Mouse (Mus musculus): ENCODE measurements at regions not wholly inside any gene's neighbourhood (a gene's known extent, or its start where the extent isn't known, plus 50 kb on each side); places are given as distances from the start of the nearest gene placed in this dataset.

DNA sequence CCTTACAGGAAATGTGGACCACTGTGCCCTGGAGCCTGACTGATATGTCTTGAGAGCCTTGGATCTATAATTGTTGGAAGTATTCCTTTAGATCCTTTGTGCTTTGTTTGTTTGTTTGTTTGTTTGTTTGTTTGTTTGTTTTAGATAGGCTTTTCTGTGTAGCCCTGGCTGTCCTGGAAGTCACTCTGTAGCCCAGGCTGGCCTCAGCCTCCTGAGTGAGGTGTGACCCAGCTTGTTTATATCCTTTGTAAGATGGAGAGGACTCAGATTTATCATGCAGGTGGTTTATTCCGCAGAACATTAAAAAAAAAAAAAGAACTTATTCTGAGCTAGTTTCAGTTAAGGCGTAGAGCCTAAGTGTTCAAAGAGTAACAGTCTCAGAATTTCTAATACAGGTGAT is 104.1 kb upstream of the Zfp648 start:
- H3K4me1 ChIP-seq (replicated peaks) = no peaks in the 10 kb centered on the region
- no peak overlapping the region for H3K27ac ChIP-seq
- no peaks in the 10 kb centered on the region for H3K36me3 ChIP-seq
- DNase-seq (ENCODE audit: low spot score) = no peak
- no peaks in the 10 kb centered on the region for H3K27me3 ChIP-seq (ENCODE audit: insufficient read depth, poor library complexity, severe bottlenecking)
- WGBS = 95% methylated on average over 2 of the region's 2 CpGs
- no peaks in the 10 kb centered on the region for H3K9me3 ChIP-seq
- H3K4me3 ChIP-seq = no peak overlapping the region

DNA sequence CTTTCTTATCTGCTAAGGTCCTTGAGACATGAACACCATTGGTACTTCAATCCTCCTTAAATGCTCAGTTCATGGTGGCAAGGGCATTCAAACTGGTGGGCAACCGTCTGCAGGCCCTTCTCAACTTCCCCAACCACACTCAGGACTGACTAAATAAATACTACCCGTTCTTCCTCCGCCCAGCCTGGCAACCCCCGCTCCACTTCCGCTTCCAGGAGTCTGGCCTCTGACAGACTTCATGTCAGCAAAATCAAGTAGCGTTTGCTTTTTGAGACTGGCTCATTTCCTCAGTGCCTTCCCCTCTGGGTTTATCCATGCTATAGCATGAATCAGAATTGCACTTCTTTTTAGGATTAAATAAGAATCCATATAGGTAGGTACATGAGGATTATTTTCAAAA is 103.3 kb upstream of the Zfp648 start:
- 66% methylated on average over 6 of the region's 6 CpGs for WGBS
- DNase-seq (ENCODE audit: low spot score) = no peak
- H3K27ac ChIP-seq = no peak overlapping the region

DNA sequence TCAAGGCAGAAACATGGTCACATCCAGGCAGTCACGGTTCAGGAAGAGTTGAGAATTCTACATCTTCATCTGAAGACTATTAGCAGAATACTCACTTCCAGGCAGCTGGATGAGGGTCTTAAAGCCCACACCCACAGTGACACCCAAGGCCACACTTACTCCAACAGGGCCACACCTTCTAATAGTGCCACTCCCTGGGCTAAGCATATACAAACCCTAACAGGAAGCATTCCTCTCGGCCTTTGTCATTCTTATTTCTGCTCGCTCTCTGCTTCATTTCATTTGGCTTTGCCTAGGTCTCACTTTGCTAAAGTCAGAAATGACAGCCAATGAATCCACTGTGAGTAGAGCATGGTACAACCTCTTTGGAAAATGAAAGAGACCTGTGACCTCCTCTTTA is 100.4 kb upstream of the Zfp648 start:
- no peak for DNase-seq (ENCODE audit: low spot score)
- Histone ChIP-seq H3K9me3 (no peaks in the 10 kb centered on the region), H3K27me3 (ENCODE audit: insufficient read depth, poor library complexity, severe bottlenecking) (no peaks in the 10 kb centered on the region), H3K36me3 (no peaks in the 10 kb centered on the region), H3K27ac (no peak overlapping the region), H3K4me3 (no peak overlapping the region), H3K4me1 (replicated peaks) (peaks cover 17% of the 10 kb centered on the region)
- WGBS = 85% methylated on average over 3 of the region's 3 CpGs

More for the DNA sequence above, 103.3 kb upstream of the Zfp648 start:
- Histone ChIP-seq H3K27me3 (ENCODE audit: insufficient read depth, poor library complexity, severe bottlenecking) (no peaks in the 10 kb centered on the region), H3K4me3 (no peak overlapping the region), H3K9me3 (no peaks in the 10 kb centered on the region), H3K4me1 (replicated peaks) (peaks cover 2% of the 10 kb centered on the region), H3K36me3 (no peaks in the 10 kb centered on the region)

DNA sequence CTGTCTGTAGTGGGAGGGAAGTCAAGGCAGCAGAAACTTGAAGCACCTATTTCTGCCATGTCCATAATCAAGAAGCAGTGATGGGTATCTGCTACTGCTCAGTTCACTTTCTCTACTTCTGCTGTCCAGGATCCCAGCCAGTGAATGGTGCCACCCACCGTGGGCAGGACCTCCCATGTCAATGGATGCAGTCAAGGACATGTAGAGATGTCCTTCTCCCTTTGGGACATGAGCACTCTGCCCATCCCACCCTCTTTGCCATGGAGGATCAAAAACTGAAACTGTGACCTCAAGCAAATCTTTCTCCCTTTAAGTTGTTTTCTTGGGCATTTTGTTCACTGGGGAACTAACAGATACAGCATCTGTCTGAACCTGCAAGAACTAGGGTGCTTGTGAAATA is 99.6 kb upstream of the Zfp648 start:
- WGBS = 93% methylated on average over 1 of the region's 1 CpGs
- Histone ChIP-seq H3K27ac (no peak overlapping the region), H3K9me3 (no peaks in the 10 kb centered on the region), H3K4me1 (replicated peaks) (peaks cover 17% of the 10 kb centered on the region), H3K36me3 (no peaks in the 10 kb centered on the region), H3K27me3 (ENCODE audit: insufficient read depth, poor library complexity, severe bottlenecking) (no peaks in the 10 kb centered on the region), H3K4me3 (no peak overlapping the region)
- DNase-seq (ENCODE audit: low spot score) = no peak

DNA sequence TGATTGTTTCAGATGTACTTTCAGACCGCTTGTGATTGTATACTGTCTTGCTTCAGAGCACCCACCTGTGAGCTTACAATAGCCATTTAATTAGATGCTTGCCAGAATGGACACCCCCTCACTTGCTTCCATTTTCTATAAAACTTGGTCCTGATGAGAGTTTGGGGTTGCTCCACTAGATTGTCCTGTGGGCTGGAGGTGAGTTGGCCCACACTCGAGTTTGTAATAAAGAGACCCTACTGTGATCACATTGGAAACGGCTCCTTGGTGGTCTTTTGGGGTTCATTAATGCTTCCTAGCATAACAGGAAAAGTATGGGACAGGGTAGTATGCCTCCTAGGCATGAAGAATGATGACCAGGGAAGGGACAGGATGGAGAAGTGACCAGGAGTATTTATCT is 98.8 kb upstream of the Zfp648 start:
- no peaks in the 10 kb centered on the region for H3K27me3 ChIP-seq (ENCODE audit: insufficient read depth, poor library complexity, severe bottlenecking)
- DNase-seq (ENCODE audit: low spot score) = no peak
- 77% methylated on average over 3 of the region's 3 CpGs for WGBS
- H3K4me3 ChIP-seq = no peak overlapping the region
- H3K4me1 ChIP-seq (replicated peaks) = peaks cover 17% of the 10 kb centered on the region
- no peaks in the 10 kb centered on the region for H3K36me3 ChIP-seq
- no peak overlapping the region for H3K27ac ChIP-seq
- no peaks in the 10 kb centered on the region for H3K9me3 ChIP-seq

DNA sequence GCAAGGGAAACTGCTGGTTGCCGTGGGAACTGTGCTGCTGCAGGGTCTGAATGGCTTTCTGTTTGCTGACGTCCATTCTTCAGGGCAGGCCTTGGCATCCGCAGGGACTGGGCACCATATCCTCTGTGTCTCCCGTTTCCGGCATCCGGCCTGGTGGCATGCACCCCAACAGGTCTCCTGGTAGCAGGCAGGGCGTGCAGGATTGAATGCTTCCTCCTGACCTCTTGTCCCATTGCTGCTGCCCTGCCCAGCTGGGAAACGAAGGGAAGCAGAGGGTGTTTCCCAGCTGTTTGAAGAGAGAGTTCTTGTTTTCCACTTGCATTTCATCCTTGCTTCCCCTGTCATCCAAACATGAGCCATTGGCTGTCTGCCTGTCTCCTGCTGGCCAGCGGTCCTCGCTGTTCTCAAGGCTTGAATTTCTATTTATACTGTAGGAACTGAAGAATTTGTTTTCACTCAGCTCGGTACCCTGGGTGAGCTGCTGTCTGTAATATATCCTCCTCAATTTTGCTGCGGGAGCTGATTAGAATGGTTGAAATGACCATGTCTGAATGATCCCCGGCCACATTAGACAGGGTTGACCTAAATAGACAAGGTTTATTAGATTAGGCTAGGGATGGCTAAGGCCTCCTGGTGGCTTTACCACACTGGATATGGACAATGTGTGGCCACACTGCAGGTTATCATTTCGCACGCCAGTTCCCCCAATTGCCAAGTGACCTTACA is 98.0 kb upstream of the Zfp648 start:
- Histone ChIP-seq H3K9me3 (no peaks in the 10 kb centered on the region), H3K27ac (peak overlapping the region; percentile 45; the same call in 1 of the 2 replicates), H3K36me3 (no peaks in the 10 kb centered on the region), H3K27me3 (ENCODE audit: insufficient read depth, poor library complexity, severe bottlenecking) (no peaks in the 10 kb centered on the region), H3K4me3 (no peak overlapping the region), H3K4me1 (replicated peaks) (peaks cover 17% of the 10 kb centered on the region)
- 31% methylated on average over 15 of the region's 15 CpGs for WGBS
- peak; percentile 29 for DNase-seq (ENCODE audit: low spot score)

DNA sequence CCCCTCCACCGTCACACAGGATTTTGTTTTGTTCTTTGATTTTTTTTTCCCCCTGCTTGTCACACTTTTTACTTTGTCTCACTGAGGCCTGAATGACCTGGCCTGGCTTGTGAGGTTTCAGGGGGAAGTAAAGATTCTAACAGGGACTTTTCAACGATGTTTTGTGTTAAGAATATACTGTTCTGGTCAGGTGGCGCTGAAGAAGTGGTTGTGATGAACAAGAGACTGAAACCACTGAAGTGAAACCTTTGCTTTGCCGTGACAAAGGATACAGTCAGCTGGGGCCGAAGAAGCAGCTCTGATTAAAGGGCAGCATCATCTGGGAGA is 97.4 kb upstream of the Zfp648 start:
- Histone ChIP-seq H3K4me1 (replicated peaks) (peaks cover 17% of the 10 kb centered on the region), H3K9me3 (no peaks in the 10 kb centered on the region), H3K36me3 (no peaks in the 10 kb centered on the region), H3K4me3 (no peak overlapping the region), H3K27me3 (ENCODE audit: insufficient read depth, poor library complexity, severe bottlenecking) (no peaks in the 10 kb centered on the region), H3K27ac (peak overlapping the region; percentile 45; the same call in 1 of the 2 replicates)
- WGBS = 39% methylated on average over 5 of the region's 5 CpGs
- DNase-seq (ENCODE audit: low spot score) = no peak

DNA sequence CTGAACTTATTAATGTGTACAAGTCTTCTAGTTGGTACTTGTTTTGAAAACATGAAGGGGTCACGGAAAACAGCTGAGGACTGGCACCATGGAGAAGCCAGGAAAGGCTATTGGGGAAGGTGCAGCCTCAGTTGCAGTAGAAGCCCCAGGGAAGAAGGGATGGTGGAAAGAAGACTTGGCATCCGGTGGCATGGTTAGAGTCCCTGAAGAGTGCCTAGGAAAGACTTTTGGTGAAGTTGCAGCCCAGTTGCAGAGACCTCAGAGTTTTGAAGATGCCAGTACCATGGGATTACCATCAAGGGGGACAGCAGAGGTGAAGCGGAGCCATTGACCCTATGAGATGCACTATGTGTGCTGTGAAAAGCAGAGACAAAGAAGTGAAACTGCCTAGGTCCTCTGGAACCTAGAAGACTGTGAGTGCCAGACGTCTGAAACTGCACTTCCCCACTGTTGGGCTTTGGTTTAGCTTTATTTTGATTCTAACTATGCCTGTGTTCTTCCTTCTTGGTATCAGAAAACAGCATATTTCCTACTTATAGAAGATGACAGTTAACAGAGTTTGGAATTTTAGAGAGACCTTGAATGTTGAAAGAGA is 96.9 kb upstream of the Zfp648 start:
- H3K36me3 ChIP-seq = no peaks in the 10 kb centered on the region
- H3K4me3 ChIP-seq = no peak overlapping the region
- H3K27me3 ChIP-seq (ENCODE audit: insufficient read depth, poor library complexity, severe bottlenecking) = no peaks in the 10 kb centered on the region
- no peaks in the 10 kb centered on the region for H3K9me3 ChIP-seq
- DNase-seq (ENCODE audit: low spot score) = no peak
- 0 out of 2 replicates have a peak overlapping the region, but pooled peaks have one; percentile 45 for H3K27ac ChIP-seq
- 79% methylated on average over 4 of the region's 4 CpGs for WGBS
- peaks cover 17% of the 10 kb centered on the region for H3K4me1 ChIP-seq (replicated peaks)

DNA sequence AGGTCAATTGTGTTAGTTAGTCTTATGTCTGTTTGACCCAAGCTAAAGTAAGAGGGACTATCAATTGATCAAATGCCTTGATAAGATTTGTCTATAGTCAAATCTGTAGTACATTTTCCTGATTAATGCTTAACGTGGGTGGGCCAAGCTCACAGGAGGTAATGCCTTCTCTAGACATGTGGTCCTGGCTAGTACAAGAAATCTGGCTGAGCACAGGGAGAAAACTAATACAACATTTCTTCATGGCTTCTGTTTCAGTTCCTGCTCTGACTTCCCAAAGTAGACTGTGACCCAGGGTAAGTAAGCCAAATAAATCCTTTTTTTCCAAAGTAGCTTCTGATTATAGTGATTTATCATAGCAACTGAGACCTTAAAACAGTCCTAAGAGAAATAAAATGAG is 96.2 kb upstream of the Zfp648 start:
- H3K9me3 ChIP-seq = no peaks in the 10 kb centered on the region
- DNase-seq (ENCODE audit: low spot score) = no peak
- peaks cover 17% of the 10 kb centered on the region for H3K4me1 ChIP-seq (replicated peaks)
- no peak overlapping the region for H3K27ac ChIP-seq
- no peaks in the 10 kb centered on the region for H3K27me3 ChIP-seq (ENCODE audit: insufficient read depth, poor library complexity, severe bottlenecking)
- H3K36me3 ChIP-seq = no peaks in the 10 kb centered on the region
- 91% methylated on average over 1 of the region's 1 CpGs for WGBS
- no peak overlapping the region for H3K4me3 ChIP-seq

DNA sequence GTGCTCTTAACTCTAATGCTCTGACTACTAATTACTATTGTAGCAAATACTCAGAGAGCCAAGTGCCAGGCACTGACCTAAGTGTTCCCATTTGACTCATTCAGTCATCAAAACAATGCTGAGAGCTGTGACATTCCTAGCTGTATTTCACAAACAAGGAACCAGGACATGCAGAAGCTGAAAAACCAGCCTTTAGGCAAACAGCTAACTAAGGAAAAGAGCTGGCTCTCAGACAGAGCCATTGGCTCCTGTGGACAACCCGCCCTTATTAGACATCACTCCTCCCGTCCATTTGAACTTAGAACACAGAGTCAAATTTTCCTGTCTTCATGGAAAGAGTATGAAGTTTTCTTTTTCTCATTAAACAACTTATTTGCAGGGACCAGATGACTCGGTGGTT is 88.5 kb upstream of the Zfp648 start:
- Histone ChIP-seq H3K4me1 (replicated peaks) (peaks cover 4% of the 10 kb centered on the region), H3K36me3 (no peaks in the 10 kb centered on the region), H3K27me3 (ENCODE audit: insufficient read depth, poor library complexity, severe bottlenecking) (peaks cover 7% of the 10 kb centered on the region; the same call in 1 of the 2 replicates), H3K27ac (no peak overlapping the region), H3K9me3 (no peaks in the 10 kb centered on the region), H3K4me3 (no peak overlapping the region)
- WGBS = 77% methylated on average over 3 of the region's 3 CpGs
- DNase-seq (ENCODE audit: low spot score) = no peak

DNA sequence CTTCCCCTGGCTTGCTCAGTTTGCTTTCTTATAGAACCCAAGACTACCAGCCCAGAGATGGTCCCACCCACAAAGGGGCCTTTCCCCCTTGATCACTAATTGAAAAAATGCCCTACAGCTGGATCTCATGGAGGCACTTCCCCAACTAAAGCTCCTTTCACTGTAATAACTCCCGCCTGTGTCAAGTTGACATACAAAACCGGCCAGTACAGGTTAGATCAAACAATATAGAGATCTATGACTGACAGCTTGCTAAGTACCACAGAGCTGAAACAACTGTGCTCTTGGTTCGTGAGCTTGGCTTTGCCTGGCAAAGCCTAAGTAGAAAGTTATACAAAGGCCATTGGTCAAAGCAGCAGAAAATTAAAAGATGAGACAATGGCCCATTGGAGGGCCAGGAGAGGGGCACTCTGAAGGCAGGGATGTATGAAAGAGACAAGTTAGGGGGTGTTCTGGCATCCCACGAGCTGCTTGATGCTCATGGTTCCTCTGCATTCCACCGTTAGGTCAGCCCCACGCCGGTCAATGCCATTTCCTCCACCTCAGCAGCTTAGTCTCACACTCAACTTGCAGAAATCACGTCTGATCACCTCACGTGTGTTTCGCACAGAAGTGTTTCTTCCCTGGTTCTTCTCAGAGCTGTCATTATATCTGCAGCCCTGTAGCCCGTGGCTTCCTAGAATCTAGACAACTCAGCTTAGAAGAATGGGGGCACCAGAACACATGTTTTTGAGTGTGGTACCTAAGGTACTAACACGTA is 87.5 kb upstream of the Zfp648 start:
- WGBS = 84% methylated on average over 12 of the region's 12 CpGs
- DNase-seq (ENCODE audit: low spot score) = peak; percentile 5

DNA sequence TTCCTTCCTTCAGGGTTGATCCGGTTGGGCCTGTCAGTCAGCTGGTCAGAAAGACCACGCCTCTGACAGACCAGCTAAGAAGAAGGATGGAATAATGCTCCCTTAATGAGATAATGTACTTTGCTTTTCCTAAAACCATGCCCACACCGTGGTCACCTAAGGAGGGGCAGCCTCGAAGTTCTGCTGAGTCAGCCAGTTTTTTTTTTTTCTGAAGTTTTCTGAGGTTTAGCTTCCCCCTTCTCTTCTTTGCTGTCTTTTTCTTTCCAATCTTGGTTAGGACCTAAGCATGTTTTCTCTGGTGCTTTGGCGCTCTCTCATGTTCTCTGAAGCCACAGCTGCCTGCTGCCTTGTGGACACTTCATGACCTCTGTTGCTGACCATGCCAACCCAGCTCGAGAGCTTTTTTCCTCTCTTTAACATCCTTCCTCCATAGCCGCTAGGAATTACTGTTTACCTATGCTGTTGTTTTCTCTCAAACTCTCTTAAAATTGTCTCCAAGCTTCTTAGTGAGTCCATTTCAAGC is 84.7 kb upstream of the Zfp648 start:
- DNase-seq (ENCODE audit: low spot score) = no peak
- Histone ChIP-seq H3K4me1 (replicated peaks) (peaks cover 14% of the 10 kb centered on the region), H3K27ac (no peak overlapping the region), H3K27me3 (ENCODE audit: insufficient read depth, poor library complexity, severe bottlenecking) (peaks cover 14% of the 10 kb centered on the region; the same call in 1 of the 2 replicates), H3K4me3 (no peak overlapping the region), H3K36me3 (no peaks in the 10 kb centered on the region), H3K9me3 (no peaks in the 10 kb centered on the region)
- WGBS = 82% methylated on average over 7 of the region's 7 CpGs

More for the DNA sequence above, 87.5 kb upstream of the Zfp648 start:
- H3K27ac ChIP-seq = 0 out of 2 replicates have a peak overlapping the region, but pooled peaks have one; percentile 8
- no peaks in the 10 kb centered on the region for H3K36me3 ChIP-seq
- no peak overlapping the region for H3K4me3 ChIP-seq
- peaks cover 14% of the 10 kb centered on the region; the same call in 1 of the 2 replicates for H3K27me3 ChIP-seq (ENCODE audit: insufficient read depth, poor library complexity, severe bottlenecking)
- H3K4me1 ChIP-seq (replicated peaks) = peaks cover 14% of the 10 kb centered on the region
- H3K9me3 ChIP-seq = no peaks in the 10 kb centered on the region

DNA sequence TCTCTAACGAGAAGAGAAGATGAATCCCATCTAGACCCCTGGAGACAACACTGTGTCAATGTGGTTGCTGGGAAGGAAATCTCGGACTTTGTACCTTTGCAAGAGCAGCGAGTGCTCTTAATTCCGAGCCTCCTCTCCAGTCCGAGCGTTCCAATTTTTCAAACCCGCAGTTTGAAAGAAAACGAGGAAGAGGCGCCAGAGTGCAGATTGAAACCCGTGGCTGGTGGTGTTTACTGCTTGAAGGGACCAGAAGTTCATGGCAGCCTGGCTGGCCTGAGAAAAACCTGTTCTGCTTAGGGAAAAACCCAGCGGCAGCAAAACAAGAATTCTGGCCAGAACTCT is 83.7 kb upstream of the Zfp648 start:
- Histone ChIP-seq H3K4me3 (no peak overlapping the region), H3K27ac (no peak overlapping the region), H3K36me3 (no peaks in the 10 kb centered on the region), H3K27me3 (ENCODE audit: insufficient read depth, poor library complexity, severe bottlenecking) (peaks cover 14% of the 10 kb centered on the region; the same call in 1 of the 2 replicates), H3K4me1 (replicated peaks) (peaks cover 14% of the 10 kb centered on the region), H3K9me3 (no peaks in the 10 kb centered on the region)
- no peak for DNase-seq (ENCODE audit: low spot score)
- WGBS = 58% methylated on average over 11 of the region's 11 CpGs

Measured in hindbrain, embryonic 10.5 days (tissue).